Mouse (Mus musculus): ENCODE measurements around the gene Olfr743. TPM values are rescaled to one million over a fixed set of nuclear protein-coding genes. Genes with fewer than 3 reads are reported as not detected.

The Olfr743 gene
- not detected in 2 replicates for polyA plus RNA-seq (2012; rRNA removed)

GRCm38 (mm10) chr14:50521539-50521938 lies at the start of gene Olfr743:
Olfr743 (plus strand) TSS chr14:50521839.

GRCm38 (mm10) chr14:50472438-50472837 lies 49.2 kb upstream of the Olfr743 start, which contains the start of gene Olfr741:
Olfr741 (plus strand) TSS chr14:50472738.

GRCm38 (mm10) chr14:50503300-50503699 lies 18.3 kb upstream of the Olfr743 start, which contains the start of gene Olfr742:
Olfr742 (plus strand) TSS chr14:50503600.

Other genes with a start within 250 kb of the Olfr743 start
- gene Olfr732, start 237.6 kb upstream of the Olfr743 start, polyA plus RNA-seq (2012; rRNA removed), result not detected in 2 replicates
- not detected in 2 replicates for gene Olfr733, start 220.3 kb upstream of the Olfr743 start, polyA plus RNA-seq (2012; rRNA removed)
- not detected in 2 replicates for gene Olfr734, start 195.1 kb upstream of the Olfr743 start, polyA plus RNA-seq (2012; rRNA removed)
- not detected in 2 replicates for gene Olfr735, start 173.0 kb upstream of the Olfr743 start, polyA plus RNA-seq (2012; rRNA removed)
- 0.05 and 0.07 TPM in 2 replicates for gene Tlr11, start 163.9 kb upstream of the Olfr743 start, polyA plus RNA-seq (2012; rRNA removed)
- not detected in 2 replicates for gene Olfr736, start 140.7 kb upstream of the Olfr743 start, polyA plus RNA-seq (2012; rRNA removed)
- gene Olfr738, start 114.3 kb upstream of the Olfr743 start, polyA plus RNA-seq (2012; rRNA removed), result not detected in 2 replicates
- gene Olfr739, start 103.2 kb upstream of the Olfr743 start, polyA plus RNA-seq (2012; rRNA removed), result not detected in 2 replicates
- gene Olfr740, start 76.3 kb upstream of the Olfr743 start, polyA plus RNA-seq (2012; rRNA removed), result not detected in 2 replicates
- gene Olfr741, start 49.1 kb upstream of the Olfr743 start, polyA plus RNA-seq (2012; rRNA removed), result not detected in 2 replicates
- not detected in 2 replicates for gene Olfr742, start 18.2 kb upstream of the Olfr743 start, polyA plus RNA-seq (2012; rRNA removed)
- gene Olfr744, start 93.0 kb downstream of the Olfr743 start, polyA plus RNA-seq (2012; rRNA removed), result not detected in 2 replicates
- gene Olfr745, start 117.5 kb downstream of the Olfr743 start, polyA plus RNA-seq (2012; rRNA removed), result not detected in 2 replicates
- gene Olfr746, start 125.2 kb downstream of the Olfr743 start, polyA plus RNA-seq (2012; rRNA removed), result not detected in 2 replicates
- gene Olfr747, start 171.4 kb downstream of the Olfr743 start, polyA plus RNA-seq (2012; rRNA removed), result not detected in 2 replicates
- not detected in 2 replicates for gene Olfr748, start 185.5 kb downstream of the Olfr743 start, polyA plus RNA-seq (2012; rRNA removed)
- not detected in 2 replicates for gene Olfr749, start 223.3 kb downstream of the Olfr743 start, polyA plus RNA-seq (2012; rRNA removed)

Data from liver, embryonic 14 days (tissue).